Mouse (Mus musculus): Measurements from ENCODE around the gene Aplp2. TPM values are rescaled to one million over a fixed set of nuclear protein-coding genes. Genes with fewer than 3 reads are reported as not detected.
A peak's percentile ranks its signal among the peaks of the same experiment; 100 is the strongest.

The Aplp2 gene
- polyA plus RNA-seq, 1 experiment = 568 TPM

DNA sequence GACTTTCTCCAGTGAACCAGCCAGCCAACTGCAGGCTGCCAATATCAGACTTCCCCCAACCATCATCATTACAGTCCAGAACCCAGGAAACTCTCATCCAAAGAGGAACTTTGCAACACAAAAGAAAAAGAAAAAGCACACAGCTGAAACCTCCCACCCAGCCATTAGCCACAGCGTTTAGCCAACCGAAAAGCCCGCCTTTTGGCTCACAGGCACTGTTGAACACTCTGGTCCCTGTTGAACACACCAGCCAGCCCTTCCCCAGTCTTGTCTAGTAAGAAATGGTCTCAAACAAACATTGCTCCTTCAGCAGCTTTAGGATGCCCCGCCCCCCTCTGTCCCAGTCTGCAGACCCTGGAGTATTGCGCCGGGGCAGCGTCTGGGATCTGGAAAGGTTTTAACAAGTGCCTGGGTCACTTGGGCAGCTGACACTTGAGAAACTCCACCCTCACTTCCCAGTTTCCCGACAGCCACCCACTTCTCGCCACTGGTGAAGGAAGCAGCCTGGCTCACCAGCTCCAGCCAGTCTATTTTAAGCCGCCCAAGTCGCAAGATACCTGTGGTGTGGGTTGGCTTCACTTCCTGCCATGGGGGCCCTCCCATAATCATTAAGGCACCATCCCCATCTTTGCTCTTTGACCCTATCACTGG, 91.6 kb downstream of the Aplp2 start:
- no peaks in the 10 kb centered on the region for H3K4me1 ChIP-seq (ENCODE audit: control insufficient read depth, insufficient read depth, low read length)
- no peak overlapping the region for H3K4me3 ChIP-seq (replicated peaks; ENCODE audit: extremely low read depth, low read depth, low read length)
- TF ChIP-seq POLR2A (IDR thresholded peaks at IDR 0.05; ENCODE audit: borderline replicate concordance, extremely low read depth, low read depth, low read length) (no peak), CTCF (IDR thresholded peaks at IDR 0.05; ENCODE audit: insufficient read depth, low read length) (no peak)
- peak; percentile 46 for DNase-seq
- WGBS = 36% methylated on average over 11 of the region's 11 CpGs

DNA sequence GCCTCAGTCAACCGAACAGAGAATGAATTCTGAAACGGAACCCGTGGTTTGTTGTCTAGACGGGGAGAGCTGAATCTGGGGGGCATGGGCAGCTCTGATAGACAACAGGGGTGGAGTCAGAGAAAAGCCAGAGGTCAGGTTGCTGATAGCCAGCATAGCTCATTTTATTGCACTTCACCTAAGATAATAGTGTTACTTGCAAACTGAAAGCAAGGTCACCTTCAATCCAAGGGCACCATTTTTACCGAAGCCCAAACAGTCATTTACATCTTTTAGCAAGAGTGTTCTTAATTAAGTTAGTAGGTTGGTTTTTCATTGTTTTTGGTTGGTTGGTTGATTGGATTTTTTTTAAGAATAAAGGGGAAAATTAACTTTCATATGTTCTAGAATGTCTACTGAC, 92.2 kb downstream of the Aplp2 start:
- no peak for TF ChIP-seq POLR2A (IDR thresholded peaks at IDR 0.05; ENCODE audit: borderline replicate concordance, extremely low read depth, low read depth, low read length)
- TF ChIP-seq CTCF (IDR thresholded peaks at IDR 0.05; ENCODE audit: insufficient read depth, low read length) = no peak
- WGBS = 71% methylated on average over 5 of the region's 5 CpGs
- no peak for DNase-seq
- H3K4me3 ChIP-seq (replicated peaks; ENCODE audit: extremely low read depth, low read depth, low read length) = no peak overlapping the region
- no peaks in the 10 kb centered on the region for H3K4me1 ChIP-seq (ENCODE audit: control insufficient read depth, insufficient read depth, low read length)

DNA sequence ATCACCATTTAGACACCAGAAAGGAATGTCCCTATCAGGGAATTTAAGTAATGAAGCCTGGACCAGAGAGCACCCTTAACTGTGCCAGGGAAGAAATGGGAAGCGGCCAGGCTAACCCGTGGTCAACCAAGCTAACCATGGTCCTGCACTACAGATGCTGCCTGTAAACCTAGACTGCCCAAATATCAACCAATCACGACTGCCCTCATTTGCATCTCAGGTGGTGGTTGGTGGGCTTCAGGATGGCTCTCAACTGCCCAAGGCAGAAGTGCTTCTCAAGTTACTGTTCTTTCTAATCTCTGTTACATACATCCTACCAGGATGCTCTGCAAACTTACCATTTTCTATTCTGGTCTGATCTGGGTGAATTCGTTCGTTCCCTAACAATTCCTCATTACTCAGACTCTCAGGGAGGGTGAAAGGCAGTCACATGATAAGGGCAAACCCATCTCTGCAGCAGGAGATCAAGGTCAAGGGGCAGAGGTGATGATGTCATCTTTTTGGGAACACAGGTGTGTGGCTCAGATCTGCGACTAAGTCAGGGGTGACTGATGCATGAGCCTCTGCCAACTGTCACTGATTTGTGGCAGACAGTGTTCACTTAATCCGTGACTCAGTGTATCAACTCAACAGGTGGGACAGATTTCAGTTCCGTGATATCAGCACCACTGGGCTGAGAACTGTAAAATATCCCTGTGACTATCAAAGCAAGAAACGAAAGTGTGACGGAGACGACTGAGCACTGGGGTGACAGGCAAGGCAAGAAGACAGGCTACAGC, 92.9 kb downstream of the Aplp2 start:
- no peak overlapping the region for H3K4me3 ChIP-seq (replicated peaks; ENCODE audit: extremely low read depth, low read depth, low read length)
- H3K4me1 ChIP-seq (ENCODE audit: control insufficient read depth, insufficient read depth, low read length) = no peaks in the 10 kb centered on the region
- no peak for TF ChIP-seq CTCF (IDR thresholded peaks at IDR 0.05; ENCODE audit: insufficient read depth, low read length)
- TF ChIP-seq POLR2A (IDR thresholded peaks at IDR 0.05; ENCODE audit: borderline replicate concordance, extremely low read depth, low read depth, low read length) = no peak
- 41% methylated on average over 11 of the region's 11 CpGs for WGBS
- no peak for DNase-seq

DNA sequence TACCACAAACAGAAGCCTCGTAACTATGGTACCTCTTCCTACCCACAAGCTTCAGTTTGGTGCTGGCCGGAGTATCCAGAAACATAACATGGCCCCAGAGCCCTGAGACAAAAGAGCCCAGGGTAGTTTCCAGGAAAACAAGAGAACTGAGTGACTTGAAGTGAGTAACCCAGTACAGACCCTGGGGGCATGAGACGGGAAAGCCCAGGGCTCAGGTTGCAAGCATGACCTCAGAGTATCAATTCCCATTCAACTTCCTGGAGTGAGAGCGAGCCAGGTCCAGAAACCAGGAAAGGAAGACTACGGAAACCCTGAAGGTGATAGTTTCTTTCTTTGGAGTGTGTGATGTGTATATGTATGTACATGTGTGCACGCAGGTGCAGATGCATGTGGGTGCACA, 94.1 kb downstream of the Aplp2 start:
- 76% methylated on average over 6 of the region's 6 CpGs for WGBS
- H3K4me1 ChIP-seq (ENCODE audit: control insufficient read depth, insufficient read depth, low read length) = no peaks in the 10 kb centered on the region
- DNase-seq = no peak
- TF ChIP-seq CTCF (IDR thresholded peaks at IDR 0.05; ENCODE audit: insufficient read depth, low read length) (no peak), POLR2A (IDR thresholded peaks at IDR 0.05; ENCODE audit: borderline replicate concordance, extremely low read depth, low read depth, low read length) (no peak)
- no peak overlapping the region for H3K4me3 ChIP-seq (replicated peaks; ENCODE audit: extremely low read depth, low read depth, low read length)

DNA sequence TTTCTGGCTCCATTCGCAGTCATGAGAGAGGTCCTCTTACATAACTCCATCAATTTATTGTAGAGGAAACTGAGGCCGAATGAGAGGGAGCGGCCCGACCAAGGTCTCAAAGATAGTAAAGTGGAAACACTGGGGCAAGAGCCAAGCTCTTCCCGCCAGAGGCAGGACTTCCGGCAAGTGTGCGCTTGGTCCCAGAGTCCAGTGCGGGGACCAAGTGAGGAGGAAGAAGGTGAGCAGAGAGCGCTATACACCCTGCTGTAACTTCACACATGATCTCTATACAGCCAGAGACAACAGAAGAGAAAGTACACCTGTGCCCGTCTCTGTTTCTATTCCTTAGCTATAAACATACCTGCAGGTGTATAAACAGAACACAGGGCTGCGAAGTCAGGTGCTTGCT, 94.5 kb downstream of the Aplp2 start:
- TF ChIP-seq CTCF (IDR thresholded peaks at IDR 0.05; ENCODE audit: insufficient read depth, low read length) (no peak), POLR2A (IDR thresholded peaks at IDR 0.05; ENCODE audit: borderline replicate concordance, extremely low read depth, low read depth, low read length) (no peak)
- Histone ChIP-seq H3K4me3 (replicated peaks; ENCODE audit: extremely low read depth, low read depth, low read length) (no peak overlapping the region), H3K4me1 (ENCODE audit: control insufficient read depth, insufficient read depth, low read length) (no peaks in the 10 kb centered on the region)
- 87% methylated on average over 11 of the region's 11 CpGs for WGBS
- DNase-seq = no peak

DNA sequence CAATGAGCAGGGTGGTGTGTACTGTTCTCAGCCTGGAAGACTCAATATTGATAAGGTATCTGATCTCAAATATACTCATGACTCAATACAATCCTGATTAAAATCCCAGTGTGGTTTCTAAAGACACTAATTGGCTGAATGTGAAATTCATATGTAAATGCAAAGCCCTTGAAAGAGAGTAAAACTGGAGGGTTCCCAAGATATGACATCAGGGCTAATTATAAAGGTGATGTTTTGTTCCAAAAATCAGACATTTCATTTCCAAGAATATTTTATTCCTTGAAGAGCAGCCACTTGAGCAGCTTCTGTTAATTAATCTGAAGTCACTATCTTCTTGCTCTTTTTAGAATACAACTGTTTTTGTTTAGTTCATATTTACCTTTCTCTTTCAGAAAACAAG, 96.0 kb downstream of the Aplp2 start:
- TF ChIP-seq POLR2A (IDR thresholded peaks at IDR 0.05; ENCODE audit: borderline replicate concordance, extremely low read depth, low read depth, low read length) (no peak), CTCF (IDR thresholded peaks at IDR 0.05; ENCODE audit: insufficient read depth, low read length) (no peak)
- Histone ChIP-seq H3K4me3 (replicated peaks; ENCODE audit: extremely low read depth, low read depth, low read length) (no peak overlapping the region), H3K4me1 (ENCODE audit: control insufficient read depth, insufficient read depth, low read length) (no peaks in the 10 kb centered on the region)

DNA sequence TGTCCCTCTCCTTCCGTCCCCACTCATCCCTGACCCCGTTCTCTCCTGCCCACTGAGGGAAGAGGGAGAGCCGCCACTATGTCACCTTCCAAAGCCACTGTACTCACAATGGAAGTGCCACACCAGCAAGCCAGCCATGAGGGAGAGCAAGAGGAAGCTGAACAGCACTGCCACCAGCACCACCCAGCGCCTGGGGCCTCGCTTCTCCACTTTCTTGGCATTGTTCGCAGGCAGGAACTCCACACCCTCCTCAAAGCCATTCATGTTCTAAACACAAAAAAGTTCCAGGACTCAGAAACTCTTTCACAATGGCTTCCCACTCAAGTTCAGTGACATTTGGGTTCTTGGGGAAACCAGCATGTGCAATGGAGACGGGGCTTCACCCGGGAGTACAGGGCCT, 103.2 kb downstream of the Aplp2 start:
- TF ChIP-seq POLR2A (IDR thresholded peaks at IDR 0.05; ENCODE audit: borderline replicate concordance, extremely low read depth, low read depth, low read length) (no peak), CTCF (IDR thresholded peaks at IDR 0.05; ENCODE audit: insufficient read depth, low read length) (no peak)
- DNase-seq = no peak
- Histone ChIP-seq H3K4me1 (ENCODE audit: control insufficient read depth, insufficient read depth, low read length) (peaks cover 9% of the 10 kb centered on the region; the same call in 1 of the 2 replicates), H3K4me3 (replicated peaks; ENCODE audit: extremely low read depth, low read depth, low read length) (no peak overlapping the region)
- WGBS = 54% methylated on average over 8 of the region's 8 CpGs

More for the DNA sequence above, 96.0 kb downstream of the Aplp2 start:
- DNase-seq = no peak

Other genes with a start within 250 kb of the Aplp2 start
- 5.9 and 8.2 TPM in 2 replicates for gene Zbtb44, start 181.2 kb downstream of the Aplp2 start, polyA plus RNA-seq (2012; rRNA removed)
- 42.5 and 47.2 TPM in 2 replicates for gene St14, start 80.0 kb downstream of the Aplp2 start, polyA plus RNA-seq (2012; rRNA removed)
- 6.3 and 7.3 TPM in 2 replicates for gene Prdm10, start 68.7 kb upstream of the Aplp2 start, polyA plus RNA-seq (2012; rRNA removed)
- 16.6 and 19.7 TPM in 2 replicates for gene Nfrkb, start 174.4 kb upstream of the Aplp2 start, polyA plus RNA-seq (2012; rRNA removed)